Mouse (Mus musculus): Measurements from ENCODE around the gene Rabgef1. TPM values are rescaled to one million over a fixed set of nuclear protein-coding genes. Genes with fewer than 3 reads are reported as not detected.
A peak's percentile ranks its signal among the peaks of the same experiment; 100 is the strongest.

Gene Rabgef1
- polyA plus RNA-seq, 1 experiment from 2014 or later, result 27.7 TPM

- Histone ChIP-seq H3K27me3 (no peaks in the 10 kb centered on the region), H3K9ac (no peak overlapping the region), H3K36me3 (peaks cover 32% of the 10 kb centered on the region), H3K27ac (no peak overlapping the region), H3K9me3 (no peaks in the 10 kb centered on the region), H3K4me2 (no peak overlapping the region), H3K4me3 (no peak overlapping the region), H3K4me1 (peaks cover 7% of the 10 kb centered on the region)
- ATAC-seq (ENCODE audit: borderline replicate concordance, extremely low read depth, low FRiP score, low TSS enrichment), result no peak
- WGBS, result 94% methylated on average over 1 of the region's 1 CpGs
Measured at GRCm38 (mm10) chr5:130196307-130196706, 24.7 kb downstream of the Rabgef1 start.

GRCm38 (mm10) chr5:130197454-130197853, 25.9 kb downstream of the Rabgef1 start:
- Histone ChIP-seq H3K36me3 (peaks cover 35% of the 10 kb centered on the region), H3K27ac (no peak overlapping the region), H3K9me3 (no peaks in the 10 kb centered on the region), H3K4me3 (no peak overlapping the region), H3K9ac (no peak overlapping the region), H3K27me3 (no peaks in the 10 kb centered on the region), H3K4me1 (no peaks in the 10 kb centered on the region), H3K4me2 (no peak overlapping the region)
- WGBS, result 69% methylated on average over 3 of the region's 3 CpGs
- ATAC-seq (ENCODE audit: borderline replicate concordance, extremely low read depth, low FRiP score, low TSS enrichment), result no peak

- Histone ChIP-seq H3K9me3 (no peaks in the 10 kb centered on the region), H3K4me2 (no peak overlapping the region), H3K27me3 (no peaks in the 10 kb centered on the region), H3K9ac (no peak overlapping the region), H3K4me3 (no peak overlapping the region), H3K4me1 (no peaks in the 10 kb centered on the region), H3K36me3 (peaks cover 34% of the 10 kb centered on the region), H3K27ac (no peak overlapping the region)
- 86% methylated on average over 7 of the region's 7 CpGs for WGBS
- ATAC-seq (ENCODE audit: borderline replicate concordance, extremely low read depth, low FRiP score, low TSS enrichment), result no peak
Measured at GRCm38 (mm10) chr5:130197981-130198380, 26.4 kb downstream of the Rabgef1 start.

GRCm38 (mm10) chr5:130200233-130201029, 28.8 kb downstream of the Rabgef1 start:
- no peaks in the 10 kb centered on the region for H3K9me3 ChIP-seq
- no peak overlapping the region for H3K4me3 ChIP-seq
- no peaks in the 10 kb centered on the region; the same call in 1 of the 2 replicates for H3K4me1 ChIP-seq
- ATAC-seq (ENCODE audit: borderline replicate concordance, extremely low read depth, low FRiP score, low TSS enrichment), result no peak
- no peak overlapping the region for H3K9ac ChIP-seq
- WGBS, result 67% methylated on average over 10 of the region's 10 CpGs
- H3K27me3 ChIP-seq, result no peaks in the 10 kb centered on the region
- H3K4me2 ChIP-seq, result no peak overlapping the region
- H3K27ac ChIP-seq, result peak overlapping the region; percentile 57
- peaks cover 40% of the 10 kb centered on the region for H3K36me3 ChIP-seq

GRCm38 (mm10) chr5:130203948-130204347, 32.4 kb downstream of the Rabgef1 start:
- Histone ChIP-seq H3K4me3 (no peak overlapping the region), H3K9me3 (no peaks in the 10 kb centered on the region), H3K9ac (no peak overlapping the region), H3K4me2 (no peak overlapping the region), H3K4me1 (peaks cover 3% of the 10 kb centered on the region; the same call in 1 of the 2 replicates), H3K36me3 (peaks cover 49% of the 10 kb centered on the region), H3K27me3 (no peaks in the 10 kb centered on the region), H3K27ac (no peak overlapping the region)
- WGBS, result 76% methylated on average over 4 of the region's 4 CpGs
- no peak for ATAC-seq (ENCODE audit: borderline replicate concordance, extremely low read depth, low FRiP score, low TSS enrichment)

GRCm38 (mm10) chr5:130204560-130204959, 33.0 kb downstream of the Rabgef1 start:
- H3K27ac ChIP-seq, result no peak overlapping the region
- peaks cover 52% of the 10 kb centered on the region for H3K36me3 ChIP-seq
- WGBS, result 86% methylated on average over 6 of the region's 6 CpGs
- H3K4me3 ChIP-seq, result no peak overlapping the region
- no peak overlapping the region for H3K4me2 ChIP-seq
- H3K27me3 ChIP-seq, result no peaks in the 10 kb centered on the region
- no peak overlapping the region for H3K9ac ChIP-seq
- peaks cover 3% of the 10 kb centered on the region; the same call in 1 of the 2 replicates for H3K4me1 ChIP-seq
- no peaks in the 10 kb centered on the region for H3K9me3 ChIP-seq
- no peak for ATAC-seq (ENCODE audit: borderline replicate concordance, extremely low read depth, low FRiP score, low TSS enrichment)

GRCm38 (mm10) chr5:130205441-130206023, 33.9 kb downstream of the Rabgef1 start:
- Histone ChIP-seq H3K36me3 (peaks cover 62% of the 10 kb centered on the region), H3K9me3 (no peaks in the 10 kb centered on the region), H3K4me2 (no peak overlapping the region), H3K27me3 (no peaks in the 10 kb centered on the region), H3K4me3 (no peak overlapping the region), H3K4me1 (peaks cover 3% of the 10 kb centered on the region; the same call in 1 of the 2 replicates), H3K9ac (no peak overlapping the region), H3K27ac (no peak overlapping the region)
- WGBS, result 83% methylated on average over 3 of the region's 3 CpGs
- ATAC-seq (ENCODE audit: borderline replicate concordance, extremely low read depth, low FRiP score, low TSS enrichment), result no peak

- H3K4me1 ChIP-seq, result peaks cover 3% of the 10 kb centered on the region; the same call in 1 of the 2 replicates
- H3K27me3 ChIP-seq, result no peaks in the 10 kb centered on the region
- ATAC-seq (ENCODE audit: borderline replicate concordance, extremely low read depth, low FRiP score, low TSS enrichment), result 0 out of 2 replicates have a peak, but pooled peaks have one; percentile 52
- 56% methylated on average over 4 of the region's 4 CpGs for WGBS
- peak overlapping the region; percentile 41; the same call in 1 of the 2 replicates for H3K27ac ChIP-seq
- H3K9me3 ChIP-seq, result no peaks in the 10 kb centered on the region
- H3K9ac ChIP-seq, result no peak overlapping the region
- peaks cover 65% of the 10 kb centered on the region for H3K36me3 ChIP-seq
- no peak overlapping the region for H3K4me3 ChIP-seq
- no peak overlapping the region for H3K4me2 ChIP-seq
Measured at GRCm38 (mm10) chr5:130207299-130207698, 35.7 kb downstream of the Rabgef1 start.

- no peak overlapping the region for H3K4me3 ChIP-seq
- H3K4me1 ChIP-seq, result no peaks in the 10 kb centered on the region
- H3K9ac ChIP-seq, result no peak overlapping the region
- peaks cover 52% of the 10 kb centered on the region for H3K36me3 ChIP-seq
- H3K9me3 ChIP-seq, result no peaks in the 10 kb centered on the region
- H3K27me3 ChIP-seq, result no peaks in the 10 kb centered on the region
- 84% methylated on average over 11 of the region's 11 CpGs for WGBS
- H3K27ac ChIP-seq, result no peak overlapping the region
- ATAC-seq (ENCODE audit: borderline replicate concordance, extremely low read depth, low FRiP score, low TSS enrichment), result no peak
- H3K4me2 ChIP-seq, result no peak overlapping the region
Measured at GRCm38 (mm10) chr5:130212956-130213355, 41.4 kb downstream of the Rabgef1 start.

GRCm38 (mm10) chr5:130216781-130217180, 45.2 kb downstream of the Rabgef1 start, which contains the start of gene Tmem248:
Tmem248 (plus strand) TSS chr5:130217081.
- no peak within 1 kb of the TSS for H3K9ac ChIP-seq
- no peak within 1 kb of the TSS for H3K4me3 ChIP-seq
- no peaks in the 10 kb centered on the region for H3K27me3 ChIP-seq
- H3K36me3 ChIP-seq, result peaks cover 19% of the 10 kb centered on the region
- ATAC-seq (ENCODE audit: borderline replicate concordance, extremely low read depth, low FRiP score, low TSS enrichment), result no peak
- peaks cover 6% of the 10 kb centered on the region; the same call in 1 of the 2 replicates for H3K4me1 ChIP-seq
- 76% methylated on average over 7 of the region's 7 CpGs for WGBS
- no peak within 1 kb of the TSS for H3K27ac ChIP-seq
- H3K9me3 ChIP-seq, result no peaks in the 10 kb centered on the region
- H3K4me2 ChIP-seq, result no peak within 1 kb of the TSS

GRCm38 (mm10) chr5:130217406-130217805, 45.8 kb downstream of the Rabgef1 start:
- Histone ChIP-seq H3K4me3 (no peak overlapping the region), H3K4me2 (no peak overlapping the region), H3K4me1 (peaks cover 6% of the 10 kb centered on the region; the same call in 1 of the 2 replicates), H3K36me3 (peaks cover 13% of the 10 kb centered on the region), H3K27me3 (no peaks in the 10 kb centered on the region), H3K27ac (no peak overlapping the region), H3K9ac (no peak overlapping the region), H3K9me3 (no peaks in the 10 kb centered on the region)
- ATAC-seq (ENCODE audit: borderline replicate concordance, extremely low read depth, low FRiP score, low TSS enrichment), result no peak
- WGBS, result 90% methylated on average over 4 of the region's 4 CpGs

GRCm38 (mm10) chr5:130218336-130218735, 46.7 kb downstream of the Rabgef1 start:
- peaks cover 5% of the 10 kb centered on the region; the same call in 1 of the 2 replicates for H3K36me3 ChIP-seq
- ATAC-seq (ENCODE audit: borderline replicate concordance, extremely low read depth, low FRiP score, low TSS enrichment), result no peak
- no peak overlapping the region for H3K4me3 ChIP-seq
- no peak overlapping the region for H3K4me2 ChIP-seq
- H3K27me3 ChIP-seq, result no peaks in the 10 kb centered on the region
- H3K9me3 ChIP-seq, result no peaks in the 10 kb centered on the region
- 84% methylated on average over 5 of the region's 5 CpGs for WGBS
- H3K9ac ChIP-seq, result no peak overlapping the region
- H3K4me1 ChIP-seq, result peaks cover 11% of the 10 kb centered on the region
- H3K27ac ChIP-seq, result no peak overlapping the region

All from lung, embryonic 15.5 days (tissue).